Mouse (Mus musculus): ENCODE measurements around the gene Srr. TPM values are rescaled to one million over a fixed set of nuclear protein-coding genes. Genes with fewer than 3 reads are reported as not detected.

Srr gene
- polyA plus RNA-seq, 1 experiment from 2014 or later: 30.5 TPM

GRCm38 (mm10) chr11:74930391-74930790 lies 4.6 kb upstream of the Srr start:
- no peak overlapping the region for H3K27ac ChIP-seq
- peaks cover 58% of the 10 kb centered on the region for H3K36me3 ChIP-seq (ENCODE audit: poor library complexity, severe bottlenecking)
- H3K9me3 ChIP-seq (replicated peaks): no peaks in the 10 kb centered on the region
- no peaks in the 10 kb centered on the region for H3K27me3 ChIP-seq
- 89% methylated on average over 7 of the region's 7 CpGs for WGBS
- H3K9ac ChIP-seq: no peak overlapping the region
- no peak overlapping the region for H3K4me3 ChIP-seq
- H3K4me2 ChIP-seq: no peak overlapping the region
- ATAC-seq: no peak
- H3K4me1 ChIP-seq: peaks cover 15% of the 10 kb centered on the region

GRCm38 (mm10) chr11:74929111-74929510 lies 3.4 kb upstream of the Srr start:
- H3K27ac ChIP-seq: no peak overlapping the region
- H3K36me3 ChIP-seq (ENCODE audit: poor library complexity, severe bottlenecking): peaks cover 45% of the 10 kb centered on the region
- 95% methylated on average over 4 of the region's 4 CpGs for WGBS
- H3K9ac ChIP-seq: no peak overlapping the region
- H3K4me1 ChIP-seq: peaks cover 23% of the 10 kb centered on the region
- H3K4me3 ChIP-seq: no peak overlapping the region
- no peaks in the 10 kb centered on the region for H3K9me3 ChIP-seq (replicated peaks)
- H3K27me3 ChIP-seq: no peaks in the 10 kb centered on the region
- no peak for ATAC-seq
- H3K4me2 ChIP-seq: no peak overlapping the region

- Histone ChIP-seq H3K4me2 (peak overlapping the region; percentile 72), H3K36me3 (ENCODE audit: poor library complexity, severe bottlenecking) (peaks cover 27% of the 10 kb centered on the region), H3K9ac (no peak overlapping the region), H3K27me3 (no peaks in the 10 kb centered on the region), H3K9me3 (replicated peaks) (no peaks in the 10 kb centered on the region), H3K27ac (no peak overlapping the region), H3K4me1 (peaks cover 23% of the 10 kb centered on the region), H3K4me3 (no peak overlapping the region)
- 93% methylated on average over 2 of the region's 2 CpGs for WGBS
- no peak for ATAC-seq
Measured at GRCm38 (mm10) chr11:74927236-74927725, 1.5 kb upstream of the Srr start.

- H3K9me3 ChIP-seq (replicated peaks): no peaks in the 10 kb centered on the region
- H3K27me3 ChIP-seq: no peaks in the 10 kb centered on the region
- peaks cover 23% of the 10 kb centered on the region for H3K4me1 ChIP-seq
- peak overlapping the region; percentile 72 for H3K4me2 ChIP-seq
- WGBS: 8% methylated on average over 11 of the region's 11 CpGs
- peaks cover 20% of the 10 kb centered on the region for H3K36me3 ChIP-seq (ENCODE audit: poor library complexity, severe bottlenecking)
- H3K27ac ChIP-seq: peak overlapping the region; percentile 98
- ATAC-seq: no peak; the same call in 1 of the 2 replicates
- peak overlapping the region; percentile 95 for H3K4me3 ChIP-seq
- peak overlapping the region; percentile 92 for H3K9ac ChIP-seq
Measured at GRCm38 (mm10) chr11:74926388-74927005, 749 bp upstream of the Srr start.

- ATAC-seq: no peak
Measured at GRCm38 (mm10) chr11:74924149-74924548, 1.6 kb downstream of the Srr start.

GRCm38 (mm10) chr11:74919249-74919648 lies 6.5 kb downstream of the Srr start:
- 76% methylated on average over 6 of the region's 6 CpGs for WGBS
- peaks cover 23% of the 10 kb centered on the region for H3K36me3 ChIP-seq (ENCODE audit: poor library complexity, severe bottlenecking)
- no peaks in the 10 kb centered on the region for H3K27me3 ChIP-seq
- H3K4me2 ChIP-seq: no peak overlapping the region
- no peak for ATAC-seq
- no peak overlapping the region for H3K9ac ChIP-seq
- H3K9me3 ChIP-seq (replicated peaks): no peaks in the 10 kb centered on the region
- H3K4me1 ChIP-seq: peaks cover 3% of the 10 kb centered on the region
- H3K27ac ChIP-seq: no peak overlapping the region; the same call in 1 of the 2 replicates
- H3K4me3 ChIP-seq: no peak overlapping the region

More at GRCm38 (mm10) chr11:74924149-74924548, 1.6 kb downstream of the Srr start:
- Histone ChIP-seq H3K27ac (no peak overlapping the region), H3K4me1 (peaks cover 26% of the 10 kb centered on the region), H3K4me3 (no peak overlapping the region), H3K9me3 (replicated peaks) (no peaks in the 10 kb centered on the region), H3K36me3 (ENCODE audit: poor library complexity, severe bottlenecking) (peaks cover 4% of the 10 kb centered on the region), H3K27me3 (no peaks in the 10 kb centered on the region), H3K9ac (no peak overlapping the region), H3K4me2 (no peak overlapping the region)
- WGBS: 60% methylated on average over 4 of the region's 4 CpGs

- WGBS: 92% methylated on average over 3 of the region's 3 CpGs
- H3K36me3 ChIP-seq (ENCODE audit: poor library complexity, severe bottlenecking): peaks cover 33% of the 10 kb centered on the region
- H3K4me2 ChIP-seq: no peak overlapping the region
- H3K9ac ChIP-seq: no peak overlapping the region
- no peak overlapping the region for H3K4me3 ChIP-seq
- no peaks in the 10 kb centered on the region for H3K4me1 ChIP-seq
- ATAC-seq: no peak
- no peak overlapping the region for H3K27ac ChIP-seq
- H3K27me3 ChIP-seq: no peaks in the 10 kb centered on the region
- H3K9me3 ChIP-seq (replicated peaks): no peaks in the 10 kb centered on the region
Measured at GRCm38 (mm10) chr11:74912492-74912891, 13.3 kb downstream of the Srr start.

GRCm38 (mm10) chr11:74909978-74910377 lies 15.8 kb downstream of the Srr start:
- 92% methylated on average over 4 of the region's 4 CpGs for WGBS
- Histone ChIP-seq H3K9ac (no peak overlapping the region), H3K4me3 (no peak overlapping the region), H3K27ac (no peak overlapping the region), H3K4me2 (no peak overlapping the region), H3K27me3 (no peaks in the 10 kb centered on the region), H3K9me3 (replicated peaks) (no peaks in the 10 kb centered on the region), H3K4me1 (no peaks in the 10 kb centered on the region), H3K36me3 (ENCODE audit: poor library complexity, severe bottlenecking) (peaks cover 52% of the 10 kb centered on the region)
- no peak for ATAC-seq

- ATAC-seq: no peak
- H3K9me3 ChIP-seq (replicated peaks): no peaks in the 10 kb centered on the region
- no peaks in the 10 kb centered on the region for H3K4me1 ChIP-seq
- H3K27me3 ChIP-seq: no peaks in the 10 kb centered on the region
- no peak overlapping the region for H3K27ac ChIP-seq
- WGBS: 87% methylated on average over 12 of the region's 12 CpGs
- peaks cover 64% of the 10 kb centered on the region for H3K36me3 ChIP-seq (ENCODE audit: poor library complexity, severe bottlenecking)
- no peak overlapping the region for H3K9ac ChIP-seq
- no peak overlapping the region for H3K4me3 ChIP-seq
- H3K4me2 ChIP-seq: no peak overlapping the region
Measured at GRCm38 (mm10) chr11:74908618-74909399, 16.9 kb downstream of the Srr start.

GRCm38 (mm10) chr11:74907850-74908249 lies 17.9 kb downstream of the Srr start:
- Histone ChIP-seq H3K4me3 (no peak overlapping the region), H3K4me1 (no peaks in the 10 kb centered on the region), H3K36me3 (ENCODE audit: poor library complexity, severe bottlenecking) (peaks cover 73% of the 10 kb centered on the region), H3K27ac (no peak overlapping the region), H3K4me2 (no peak overlapping the region), H3K9me3 (replicated peaks) (no peaks in the 10 kb centered on the region), H3K9ac (no peak overlapping the region), H3K27me3 (no peaks in the 10 kb centered on the region)
- WGBS: 96% methylated on average over 6 of the region's 6 CpGs
- no peak for ATAC-seq

GRCm38 (mm10) chr11:74902416-74902815 lies 23.3 kb downstream of the Srr start:
- peaks cover 13% of the 10 kb centered on the region for H3K4me1 ChIP-seq
- no peak for ATAC-seq
- WGBS: 92% methylated on average over 5 of the region's 5 CpGs
- H3K36me3 ChIP-seq (ENCODE audit: poor library complexity, severe bottlenecking): peaks cover 78% of the 10 kb centered on the region
- H3K9me3 ChIP-seq (replicated peaks): no peaks in the 10 kb centered on the region
- no peaks in the 10 kb centered on the region for H3K27me3 ChIP-seq
- no peak overlapping the region for H3K4me2 ChIP-seq
- H3K4me3 ChIP-seq: no peak overlapping the region
- no peak overlapping the region for H3K27ac ChIP-seq
- no peak overlapping the region for H3K9ac ChIP-seq

GRCm38 (mm10) chr11:74901555-74901954 lies 24.2 kb downstream of the Srr start:
- Histone ChIP-seq H3K4me1 (peaks cover 13% of the 10 kb centered on the region), H3K36me3 (ENCODE audit: poor library complexity, severe bottlenecking) (peaks cover 69% of the 10 kb centered on the region), H3K9me3 (replicated peaks) (no peaks in the 10 kb centered on the region), H3K27me3 (no peaks in the 10 kb centered on the region), H3K9ac (no peak overlapping the region), H3K27ac (no peak overlapping the region), H3K4me3 (no peak overlapping the region), H3K4me2 (no peak overlapping the region)
- ATAC-seq: no peak
- 91% methylated on average over 6 of the region's 6 CpGs for WGBS

Data from forebrain, embryonic 13.5 days (tissue).